ENCODE assay signal across 17 mouse cellular contexts in the genomic region with DNA sequence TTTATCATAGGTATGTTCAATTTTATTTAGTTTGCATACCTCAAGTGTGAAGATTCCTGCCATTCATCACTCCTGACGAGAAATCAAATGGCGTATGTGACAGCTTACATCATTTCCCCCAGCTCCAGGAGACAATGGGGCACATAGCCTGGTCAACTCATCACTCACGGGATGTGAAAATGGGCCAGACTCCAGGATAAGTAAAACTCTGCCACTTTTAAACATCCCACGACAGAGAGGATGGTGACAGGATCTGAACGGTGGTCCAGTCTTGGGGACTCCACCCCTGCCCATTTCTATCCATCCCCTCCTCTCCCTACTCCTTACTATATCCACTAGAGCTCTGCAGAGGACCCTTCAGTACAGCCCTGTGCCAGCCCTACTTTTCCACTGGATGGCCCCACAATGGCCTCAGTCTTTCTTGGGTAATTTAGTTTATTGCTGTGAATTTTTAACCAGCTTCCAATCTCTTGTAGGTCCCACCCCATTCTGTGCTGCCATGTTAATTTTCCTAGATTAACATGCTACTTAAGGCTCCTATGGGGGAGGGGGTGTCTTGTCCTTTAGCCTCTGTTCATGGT. TPM values are rescaled to one million over a fixed set of nuclear protein-coding genes. Genes with fewer than 3 reads are reported as not detected.
"Had no signal": no experiment of that assay in that cellular context is flagged by ENCODE, and none has a peak within 500 bp of the region (broad histone marks: within the 10 kb centered on the region; RNA-seq: fewer than 3 reads in every experiment).

No protein-coding gene starts in this region.

- H3K9me3 ChIP-seq: kidney, embryonic 15.5 days; limb, embryonic 12.5 days; liver, embryonic 13.5 days; lung, embryonic 15.5 days; megakaryocyte, embryonic 14.5 days; midbrain, embryonic 12.5 days; neural tube, embryonic 15.5 days had no signal

- H3K36me3 ChIP-seq: kidney, embryonic 15.5 days; limb, embryonic 12.5 days; liver, embryonic 13.5 days; lung, embryonic 15.5 days; midbrain, embryonic 12.5 days; neural tube, embryonic 15.5 days had no signal

- H3K4me3 ChIP-seq: kidney, embryonic 15.5 days; limb, embryonic 12.5 days; liver, embryonic 13.5 days; lung, embryonic 15.5 days; megakaryocyte, embryonic 14.5 days; midbrain, embryonic 12.5 days; neural tube, embryonic 15.5 days had no signal

- ATAC-seq: liver, postnatal 0 days had no signal

- H3K27me3 ChIP-seq: kidney, embryonic 15.5 days; limb, embryonic 12.5 days; liver, embryonic 13.5 days; lung, embryonic 15.5 days; megakaryocyte, embryonic 14.5 days; midbrain, embryonic 12.5 days; neural tube, embryonic 15.5 days had no signal

- H3K27ac ChIP-seq: limb, embryonic 12.5 days; liver, embryonic 13.5 days; lung, embryonic 15.5 days; macrophage; midbrain, embryonic 12.5 days; neural tube, embryonic 15.5 days had no signal

- DNase-seq: kidney, adult 2 months; kidney, postnatal 36 days; layer of hippocampus, adult 9-11 months; liver; liver, embryonic 13.5 days; liver, postnatal 0 days; right cerebral cortex, adult 18-20 months; right cerebral cortex, postnatal 25 days; thymus, adult 2 months; thymus, postnatal 25 days had no signal

- H3K4me2 ChIP-seq: kidney, embryonic 15.5 days; limb, embryonic 12.5 days; liver, embryonic 13.5 days; lung, embryonic 15.5 days; midbrain, embryonic 12.5 days; neural tube, embryonic 15.5 days had no signal

- H3K4me1 ChIP-seq: limb, embryonic 12.5 days; liver, embryonic 13.5 days; lung, embryonic 15.5 days; midbrain, embryonic 12.5 days; neural tube, embryonic 15.5 days had no signal

- H3K9ac ChIP-seq: kidney, embryonic 15.5 days; limb, embryonic 12.5 days; liver, embryonic 13.5 days; liver, postnatal 0 days; lung, embryonic 15.5 days; neural tube, embryonic 15.5 days had no signal

RNA-seq across cellular contexts. Expression of a gene that starts 7.5 kb away (rescaled TPM):
- polyA plus RNA-seq: macrophage had no signal
